Mouse (Mus musculus): ENCODE results near the gene Trafd1. TPM values are rescaled to one million over a fixed set of nuclear protein-coding genes. Genes with fewer than 3 reads are reported as not detected.
"Not testable (repeated sequence)": the region's sequence is repeated elsewhere in the genome, so short reads cannot be mapped to it uniquely, and the experiment has no call there.

Trafd1 gene
- polyA plus RNA-seq, 1 experiment from 2014 or later = 47.3 TPM

DNA sequence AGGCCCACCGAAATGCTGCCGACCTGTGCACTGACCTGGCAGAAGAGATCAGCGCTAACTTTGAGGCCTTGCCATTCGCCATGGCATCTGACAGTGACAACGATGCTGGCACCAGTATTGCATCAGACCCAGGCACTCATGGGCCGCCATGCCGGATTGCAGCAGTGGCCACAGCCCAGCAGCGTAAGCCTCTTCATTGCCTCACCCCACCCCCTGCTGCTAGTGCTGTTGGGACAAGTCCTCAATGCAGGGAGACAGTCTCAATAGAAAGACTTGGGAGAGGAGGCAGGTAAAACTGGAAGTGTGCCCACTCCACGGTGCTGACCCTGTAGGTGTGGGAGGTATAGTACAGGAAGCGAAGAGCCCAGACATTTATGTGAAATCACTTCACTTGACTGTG is 53.7 kb downstream of the Trafd1 start:
- H3K36me3 ChIP-seq (ENCODE audit: insufficient read depth, low read length) = peaks cover 61% of the 10 kb centered on the region
- TF ChIP-seq CTCF (IDR thresholded peaks at IDR 0.05; ENCODE audit: low read depth) = no peak
- 94% methylated on average over 10 of the region's 10 CpGs for WGBS
- DNase-seq (ENCODE audit: low spot score) = no peak
- no peak overlapping the region for H3K4me2 ChIP-seq (ENCODE audit: low read length)
- no peak overlapping the region for H3K4me3 ChIP-seq (replicated peaks; ENCODE audit: low read depth, low read length)
- H3K27ac ChIP-seq = no peak overlapping the region
- H3K9ac ChIP-seq (ENCODE audit: low read depth, low read length) = no peak overlapping the region
- ATAC-seq (replicated peaks; ENCODE audit: low FRiP score, low read depth) = no peak
- H3K9me3 ChIP-seq (replicated peaks; ENCODE audit: low read length) = no peaks in the 10 kb centered on the region
- H3K4me1 ChIP-seq (replicated peaks; ENCODE audit: insufficient read depth, low read length) = no peaks in the 10 kb centered on the region
- H3K27me3 ChIP-seq (ENCODE audit: insufficient read depth, low read length) = no peaks in the 10 kb centered on the region

DNA sequence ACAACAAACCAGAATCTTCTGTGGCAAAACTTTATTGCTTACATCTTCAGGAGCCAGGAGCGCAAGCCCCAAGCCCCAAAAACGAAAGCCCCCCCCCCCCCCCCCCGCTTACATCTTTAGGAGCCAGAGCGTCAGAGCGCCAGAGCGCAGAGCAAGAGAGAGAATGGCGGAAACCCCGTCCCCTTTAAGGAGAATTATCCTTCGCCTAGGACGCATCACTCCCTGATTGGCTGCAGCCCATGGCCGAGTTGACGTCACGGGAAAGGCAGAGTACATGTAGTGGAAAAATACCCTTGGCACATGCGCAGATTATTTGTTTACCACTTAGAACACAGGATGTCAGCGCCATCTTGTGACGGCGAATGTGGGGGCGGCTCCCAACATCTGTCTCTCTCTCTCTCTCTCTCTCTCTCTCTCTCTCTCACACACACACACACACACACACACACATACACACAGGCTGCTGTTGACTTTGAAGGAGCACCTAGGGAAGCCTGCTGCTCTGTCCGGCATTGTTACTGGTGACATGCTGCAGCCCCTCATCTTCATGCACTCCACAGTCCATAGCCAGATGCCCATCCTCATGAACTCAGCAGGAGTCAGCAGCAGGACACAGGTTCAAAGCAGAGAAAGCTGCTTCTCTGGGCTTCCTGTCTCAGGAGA is 55.1 kb downstream of the Trafd1 start:
- peak overlapping the region; percentile 26 for H3K4me3 ChIP-seq (replicated peaks; ENCODE audit: low read depth, low read length)
- peak overlapping the region; percentile 37; the same call in 1 of the 2 replicates for H3K9ac ChIP-seq (ENCODE audit: low read depth, low read length)
- DNase-seq (ENCODE audit: low spot score) (peak; percentile 25), ATAC-seq (replicated peaks; ENCODE audit: low FRiP score, low read depth) (peak; percentile 59; the same call in 1 of the 2 replicates)
- H3K9me3 ChIP-seq (replicated peaks; ENCODE audit: low read length); H3K4me2 ChIP-seq (ENCODE audit: low read length); H3K4me1 ChIP-seq (replicated peaks; ENCODE audit: insufficient read depth, low read length); H3K27me3 ChIP-seq (ENCODE audit: insufficient read depth, low read length): not testable (repeated sequence)
- H3K27ac ChIP-seq = peak overlapping the region; percentile 79
- 85% methylated on average over 10 of the region's 19 CpGs for WGBS
- peaks cover 62% of the 10 kb centered on the region for H3K36me3 ChIP-seq (ENCODE audit: insufficient read depth, low read length)

DNA sequence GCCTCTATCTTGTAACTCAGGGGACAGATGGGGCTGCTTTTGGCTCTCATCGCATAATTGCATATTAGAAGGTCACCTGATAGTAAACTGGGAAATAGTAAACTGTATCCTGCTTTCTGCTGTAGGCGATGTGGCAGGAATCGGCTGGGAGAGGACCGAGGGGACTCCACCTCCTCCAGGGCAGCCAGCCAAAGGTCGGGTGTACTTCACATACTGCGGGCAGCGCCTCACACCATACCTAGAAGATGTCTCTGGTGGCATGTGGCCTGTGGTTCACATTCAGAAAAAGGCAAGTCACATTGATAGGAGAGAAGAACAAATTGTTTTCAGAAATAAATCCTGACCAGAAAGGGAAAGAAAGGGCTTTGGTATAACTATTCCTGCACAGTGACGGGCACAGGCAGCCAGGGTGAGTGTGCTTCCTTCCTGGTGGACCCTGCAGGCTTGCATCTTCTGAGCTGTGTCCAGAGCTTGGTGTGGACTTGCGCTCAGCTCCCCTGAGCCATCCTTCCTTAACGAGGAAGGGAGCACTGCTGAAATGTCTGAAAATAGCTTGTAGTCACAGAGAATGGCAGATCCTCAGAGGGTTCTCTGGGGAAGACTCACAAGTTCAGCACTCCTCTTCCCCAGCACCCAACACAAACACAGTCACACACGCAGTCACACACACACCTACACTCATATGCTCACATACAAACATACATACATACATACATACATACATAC is 55.9 kb downstream of the Trafd1 start:
- H3K27ac ChIP-seq = peak overlapping the region; percentile 77
- TF ChIP-seq CTCF (IDR thresholded peaks at IDR 0.05; ENCODE audit: low read depth) = no peak
- 68% methylated on average over 11 of the region's 11 CpGs for WGBS
- peak; percentile 24 for DNase-seq (ENCODE audit: low spot score)
- peak overlapping the region; percentile 51; the same call in 1 of the 2 replicates for H3K9ac ChIP-seq (ENCODE audit: low read depth, low read length)
- H3K9me3 ChIP-seq (replicated peaks; ENCODE audit: low read length) = no peaks in the 10 kb centered on the region
- ATAC-seq (replicated peaks; ENCODE audit: low FRiP score, low read depth) = no peak
- no peaks in the 10 kb centered on the region for H3K27me3 ChIP-seq (ENCODE audit: insufficient read depth, low read length)
- H3K4me3 ChIP-seq (replicated peaks; ENCODE audit: low read depth, low read length) = peak overlapping the region; percentile 26
- H3K36me3 ChIP-seq (ENCODE audit: insufficient read depth, low read length) = peaks cover 61% of the 10 kb centered on the region
- H3K4me2 ChIP-seq (ENCODE audit: low read length) = peak overlapping the region; percentile 48
- H3K4me1 ChIP-seq (replicated peaks; ENCODE audit: insufficient read depth, low read length) = no peaks in the 10 kb centered on the region

DNA sequence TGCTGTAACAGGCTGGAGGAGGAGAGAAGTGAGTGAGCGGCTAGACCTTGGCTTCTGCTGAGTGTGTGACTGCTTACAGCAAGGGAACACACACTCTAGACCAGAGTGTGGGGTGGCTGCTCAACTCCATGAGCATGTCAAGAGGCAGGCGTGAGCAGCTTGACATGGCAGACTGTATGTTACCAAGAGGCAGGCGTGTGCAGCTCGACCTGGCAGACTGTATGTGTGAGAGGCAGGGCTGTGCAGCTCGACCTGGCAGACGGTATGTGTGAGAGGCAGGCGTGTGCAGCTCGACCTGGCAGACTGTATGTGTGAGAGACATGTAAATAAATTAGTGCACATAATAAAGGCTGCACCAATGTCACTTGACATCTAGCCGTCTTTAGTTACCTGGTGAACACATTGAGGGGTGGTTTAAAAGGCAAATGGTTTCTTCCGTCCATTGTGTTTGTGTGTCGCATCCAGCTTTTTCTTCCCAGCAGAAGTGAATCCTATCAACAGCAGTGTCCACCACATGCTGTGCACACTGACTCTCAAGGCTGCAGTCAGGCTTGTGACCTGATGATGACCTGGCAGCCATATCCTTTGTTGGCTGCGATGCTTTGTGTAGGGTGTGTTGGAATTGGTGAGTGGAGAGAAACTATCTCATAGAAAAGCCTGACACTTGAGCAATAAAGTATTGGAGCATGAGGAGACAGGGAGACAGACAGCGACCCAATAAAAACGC is 59.2 kb downstream of the Trafd1 start:
- ATAC-seq (replicated peaks; ENCODE audit: low FRiP score, low read depth) = no peak

More for the DNA sequence above, 59.2 kb downstream of the Trafd1 start:
- Histone ChIP-seq H3K4me2 (ENCODE audit: low read length) (no peak overlapping the region), H3K9me3 (replicated peaks; ENCODE audit: low read length) (no peaks in the 10 kb centered on the region), H3K36me3 (ENCODE audit: insufficient read depth, low read length) (peaks cover 65% of the 10 kb centered on the region), H3K4me3 (replicated peaks; ENCODE audit: low read depth, low read length) (no peak overlapping the region), H3K9ac (ENCODE audit: low read depth, low read length) (no peak overlapping the region), H3K27ac (no peak overlapping the region), H3K27me3 (ENCODE audit: insufficient read depth, low read length) (no peaks in the 10 kb centered on the region), H3K4me1 (replicated peaks; ENCODE audit: insufficient read depth, low read length) (no peaks in the 10 kb centered on the region)
- DNase-seq (ENCODE audit: low spot score) = no peak
- no peak for TF ChIP-seq CTCF (IDR thresholded peaks at IDR 0.05; ENCODE audit: low read depth)
- 91% methylated on average over 14 of the region's 14 CpGs for WGBS

Other genes with a start within 250 kb of the Trafd1 start
- gene Ptpn11, start 194.2 kb downstream of the Trafd1 start, polyA plus RNA-seq (2015; fragmentation: Nextera tagmentation; extraction: Ambion mirVana) = 20.0 and 20.8 TPM in 2 replicates
- 655 and 681 TPM in 2 replicates for gene Rpl6, start 181.2 kb downstream of the Trafd1 start, polyA plus RNA-seq (2015; fragmentation: Nextera tagmentation; extraction: Ambion mirVana)
- gene Hectd4, start 165.4 kb downstream of the Trafd1 start, polyA plus RNA-seq (2015; fragmentation: Nextera tagmentation; extraction: Ambion mirVana) = 2.0 and 2.9 TPM in 2 replicates
- gene Naa25, start 12.3 kb upstream of the Trafd1 start, polyA plus RNA-seq (2015; fragmentation: Nextera tagmentation; extraction: Ambion mirVana) = 24.4 and 29.6 TPM in 2 replicates
- 32.7 and 36.8 TPM in 2 replicates for gene Tmem116, start 66.3 kb upstream of the Trafd1 start, polyA plus RNA-seq (2015; fragmentation: Nextera tagmentation; extraction: Ambion mirVana)
- 190 and 195 TPM in 2 replicates for gene Erp29, start 66.9 kb upstream of the Trafd1 start, polyA plus RNA-seq (2015; fragmentation: Nextera tagmentation; extraction: Ambion mirVana)
- gene Adam1b, start 117.8 kb upstream of the Trafd1 start, polyA plus RNA-seq (2015; fragmentation: Nextera tagmentation; extraction: Ambion mirVana) = 0.12 and 0.28 TPM in 2 replicates
- gene Adam1a, start 159.8 kb upstream of the Trafd1 start, polyA plus RNA-seq (2015; fragmentation: Nextera tagmentation; extraction: Ambion mirVana) = 0.72 and 1.0 TPM in 2 replicates
- 0.32 TPM in 1 of 2 replicates, not detected in the other for gene Gm42878, start 159.8 kb upstream of the Trafd1 start, polyA plus RNA-seq (2015; fragmentation: Nextera tagmentation; extraction: Ambion mirVana)
- 35.5 and 40.2 TPM in 2 replicates for gene Mapkapk5, start 160.3 kb upstream of the Trafd1 start, polyA plus RNA-seq (2015; fragmentation: Nextera tagmentation; extraction: Ambion mirVana)
- 203 and 226 TPM in 2 replicates for gene Aldh2, start 208.2 kb upstream of the Trafd1 start, polyA plus RNA-seq (2015; fragmentation: Nextera tagmentation; extraction: Ambion mirVana)
- 3.8 and 5.0 TPM in 2 replicates for gene Acad12, start 233.3 kb upstream of the Trafd1 start, polyA plus RNA-seq (2015; fragmentation: Nextera tagmentation; extraction: Ambion mirVana)